Mouse (Mus musculus) C2C12 (cell line): ENCODE results near the gene Atg9b.

Experiments used
- CTCF ChIP-seq: IDR thresholded peaks from one replicate; pipeline ENCODE4 v1.5.1; 2011; ENCODE audit not compliant: control insufficient read depth, insufficient read depth, insufficient read length
- MAX ChIP-seq: IDR thresholded peaks from one replicate; pipeline ENCODE4 v1.6.1; 2011; ENCODE audit warnings: mild to moderate bottlenecking, control low read depth

- no peak for TF ChIP-seq MAX
- TF ChIP-seq CTCF, result no peak
Observed at GRCm38 (mm10) chr5:24441187-24441586, 49.2 kb upstream of the Atg9b start.
